Mouse (Mus musculus) hindbrain, postnatal 0 days (tissue): ENCODE results near the gene Sbsn. TPM values are rescaled to one million over a fixed set of nuclear protein-coding genes. Genes with fewer than 3 reads are reported as not detected.

ENCODE experiments used
- ATAC-seq: fragments of 200-750 bp; cut with Nextera tagmentation; 2 replicates; pipeline ENCODE4 v1.8.0; 2017; ENCODE audit warnings: mild to moderate bottlenecking, moderate TSS enrichment, moderate library complexity
- DNase-seq: peaks from one replicate; pipeline ENCODE4 v3.0.0-alpha.2; 2015; ENCODE audit warnings: low spot score
- H3K27ac ChIP-seq: fragments of 300-500 bp; sonication (generic); 2 replicates; pipeline ENCODE4 v1.5.1; 2014; ENCODE audit warnings: mild to moderate bottlenecking
- H3K27me3 ChIP-seq: fragments of 300-500 bp; sonication (generic); 2 replicates; pipeline ENCODE4 v1.6.1; 2014; ENCODE audit warnings: low read length, mixed read lengths; ENCODE audit not compliant: insufficient read depth
- H3K36me3 ChIP-seq: fragments of 300-500 bp; sonication (generic); 2 replicates; pipeline ENCODE4 v1.6.1; 2014; ENCODE audit warnings: low read length, mixed read lengths; ENCODE audit not compliant: insufficient read depth
- H3K4me1 ChIP-seq: fragments of 300-500 bp; sonication (generic); 2 replicates; pipeline ENCODE4 v1.6.1; 2014; ENCODE audit warnings: antibody characterized with exemption, low read length, mixed read lengths; ENCODE audit not compliant: insufficient read depth
- H3K4me2 ChIP-seq: fragments of 300-500 bp; sonication (generic); 2 replicates; pipeline ENCODE4 v1.6.1; 2014; ENCODE audit warnings: low read depth, mild to moderate bottlenecking, low read length, moderate library complexity, mixed read lengths
- H3K4me3 ChIP-seq: fragments of 300-500 bp; sonication (generic); 2 replicates; pipeline ENCODE4 v1.5.1; 2014; ENCODE audit warnings: low read length
- H3K9ac ChIP-seq: fragments of 300-500 bp; sonication (generic); replicated peaks from 2 replicates; pipeline ENCODE4 v1.6.1; 2014; ENCODE audit warnings: mild to moderate bottlenecking, low read length, moderate library complexity, mixed read lengths
- H3K9me3 ChIP-seq: fragments of 300-500 bp; sonication (generic); 2 replicates; pipeline ENCODE4 v1.6.1; 2016; ENCODE audit warnings: low read length, mixed read lengths
- CTCF ChIP-seq: IDR thresholded peaks from 2 replicates; pipeline ENCODE4 v1.5.1; 2016; ENCODE audit warnings: antibody characterized with exemption, control low read depth, low read depth
- WGBS: fragments of 180-500 bp; shearing (Covaris S2); extraction: QIAGEN DNeasy Blood & Tissue Kit; methylation state at CpG from one replicate; pipeline ENCODE4 v1.1.7; 2014; 5-methylcytosine and 5-hydroxymethylcytosine counted together
- polyA plus RNA-seq: library from polyadenylated mRNA; unstranded; fragments of >200 nt; fragmentation: Nextera tagmentation; extraction: Ambion mirVana; gene quantifications from 2 replicates; pipeline ENCODE4 v1.2.1, GENCODE M21; 2015
- total RNA-seq: library from RNA; depleted of rRNA; stranded (reverse); fragments of >200 nt; gene quantifications from 2 replicates; pipeline ENCODE4 v1.2.3, GENCODE M21; 2014

Gene Sbsn
- total and polyA plus RNA-seq, 2 experiments from 2014 or later: 0.84 to 2.9 TPM

DNA sequence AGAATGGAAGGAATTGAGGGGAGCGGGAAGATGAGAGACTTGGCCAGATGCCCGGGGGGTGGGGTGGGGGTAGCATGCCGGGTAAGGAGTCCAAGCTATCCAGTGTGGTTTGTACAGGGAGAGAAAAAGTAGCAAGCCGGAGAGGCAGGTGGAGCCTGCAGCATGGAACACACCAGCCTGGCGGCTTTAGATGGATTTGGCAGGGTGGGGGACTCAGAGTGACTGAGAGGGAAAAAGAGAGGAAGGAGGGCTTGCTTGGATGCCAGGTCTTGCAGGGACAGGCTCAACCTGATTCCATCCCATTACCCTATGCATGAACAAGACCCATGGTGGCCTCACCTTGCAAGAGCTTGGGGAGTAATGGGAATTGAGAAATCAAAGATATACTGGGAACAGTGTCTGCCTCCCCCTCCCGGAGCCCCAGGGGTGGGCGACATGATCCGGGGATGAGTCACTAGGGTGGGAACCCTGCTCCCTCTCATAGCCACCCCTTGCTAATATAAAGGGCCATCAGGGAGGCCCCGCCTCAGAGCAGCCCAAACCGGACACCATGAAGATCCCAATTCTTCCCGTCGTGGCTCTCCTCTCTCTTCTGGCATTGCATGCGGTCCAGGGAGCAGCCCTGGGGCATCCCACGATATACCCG, 36.2 kb downstream of the Sbsn start, which contains the start of gene Krtdap:
Gene Krtdap, plus strand, starts transcription at position 520 of the 646 bp plus-strand sequence.
- Histone ChIP-seq H3K9me3 (no peaks in the 10 kb centered on the region), H3K4me1 (no peaks in the 10 kb centered on the region), H3K27me3 (no peaks in the 10 kb centered on the region), H3K27ac (no peak within 1 kb of the TSS), H3K4me2 (no peak within 1 kb of the TSS), H3K36me3 (no peaks in the 10 kb centered on the region), H3K4me3 (no peak within 1 kb of the TSS), H3K9ac (no peak within 1 kb of the TSS)
- no peak for TF ChIP-seq CTCF
- DNase-seq: no peak
- no peak for ATAC-seq
- 56% methylated on average over 15 of the region's 15 CpGs for WGBS

DNA sequence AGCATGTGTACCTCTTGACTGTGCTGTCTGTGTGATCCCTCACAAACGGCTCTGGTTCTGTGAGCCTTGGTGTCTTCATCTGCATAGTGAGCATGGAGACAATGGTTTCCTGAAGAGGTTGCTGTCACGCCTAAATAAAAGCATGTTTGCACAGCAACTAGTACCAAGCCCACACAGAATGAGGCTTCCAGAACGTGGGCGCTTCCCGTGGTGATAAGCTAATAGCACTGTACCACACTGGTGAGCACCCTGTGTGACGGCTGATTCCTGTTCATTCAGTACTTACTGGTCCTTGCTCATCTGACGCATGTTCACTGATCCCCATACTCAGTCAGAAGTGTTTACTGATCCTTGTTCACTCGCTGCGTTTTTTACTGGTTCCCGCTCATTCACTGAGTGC, 38.9 kb downstream of the Sbsn start:
- H3K27ac ChIP-seq: no peak overlapping the region
- H3K4me2 ChIP-seq: no peak overlapping the region
- 68% methylated on average over 10 of the region's 10 CpGs for WGBS
- no peak overlapping the region for H3K4me3 ChIP-seq
- H3K9ac ChIP-seq: no peak overlapping the region
- H3K27me3 ChIP-seq: no peaks in the 10 kb centered on the region
- ATAC-seq (no peak), DNase-seq (no peak)
- H3K4me1 ChIP-seq: no peaks in the 10 kb centered on the region
- H3K36me3 ChIP-seq: no peaks in the 10 kb centered on the region
- no peaks in the 10 kb centered on the region for H3K9me3 ChIP-seq
- no peak for TF ChIP-seq CTCF

DNA sequence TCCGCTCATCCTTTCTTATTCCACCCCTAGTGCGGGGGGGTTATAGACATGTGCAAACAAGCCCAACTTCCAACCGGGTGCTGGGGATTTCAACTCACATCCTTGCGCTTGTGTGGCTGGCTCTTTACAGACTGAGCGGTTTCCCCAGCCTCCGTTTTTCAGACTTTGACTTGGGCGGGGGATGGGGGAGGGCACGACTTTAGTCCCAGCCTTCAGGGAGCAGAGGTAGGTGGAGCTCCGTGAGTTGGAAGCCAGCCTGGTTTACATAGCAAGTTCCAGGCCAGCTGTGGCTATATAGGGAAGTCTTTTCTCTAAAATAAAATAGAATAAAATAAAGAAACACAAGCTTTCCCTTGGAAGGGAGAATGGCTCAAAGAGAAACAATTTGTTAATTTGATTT, 40.6 kb downstream of the Sbsn start:
- Histone ChIP-seq H3K36me3 (no peaks in the 10 kb centered on the region), H3K4me1 (no peaks in the 10 kb centered on the region), H3K27me3 (no peaks in the 10 kb centered on the region), H3K9ac (no peak overlapping the region), H3K4me3 (no peak overlapping the region), H3K27ac (no peak overlapping the region), H3K9me3 (no peaks in the 10 kb centered on the region), H3K4me2 (no peak overlapping the region)
- WGBS: 26% methylated on average over 9 of the region's 9 CpGs
- DNase-seq (no peak), ATAC-seq (no peak)
- no peak for TF ChIP-seq CTCF

DNA sequence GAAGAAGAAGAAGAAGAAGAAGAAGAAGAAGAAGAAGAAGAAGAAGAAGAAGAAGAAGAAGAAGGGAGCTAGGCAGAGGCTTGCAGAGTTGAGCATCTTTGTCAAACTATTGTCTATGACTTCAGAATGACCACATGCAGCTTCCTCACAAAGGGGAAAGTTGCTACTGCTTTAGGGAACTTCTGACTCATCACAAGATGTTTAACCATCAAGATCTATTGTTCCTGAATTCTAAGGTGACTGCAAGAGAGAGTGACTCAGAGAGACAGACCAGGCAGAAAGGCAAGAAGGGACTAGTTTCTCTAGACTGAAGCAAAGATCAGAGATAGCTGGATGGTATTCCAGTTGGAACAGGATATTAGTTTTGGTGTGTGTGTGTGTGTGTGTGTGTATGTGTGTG, 43.6 kb downstream of the Sbsn start:
- TF ChIP-seq CTCF: no peak
- Histone ChIP-seq H3K27me3 (no peaks in the 10 kb centered on the region), H3K36me3 (no peaks in the 10 kb centered on the region), H3K4me1 (no peaks in the 10 kb centered on the region), H3K9me3 (no peaks in the 10 kb centered on the region), H3K4me2 (no peak overlapping the region), H3K9ac (no peak overlapping the region), H3K27ac (no peak overlapping the region), H3K4me3 (no peak overlapping the region)
- ATAC-seq (no peak), DNase-seq (no peak)

DNA sequence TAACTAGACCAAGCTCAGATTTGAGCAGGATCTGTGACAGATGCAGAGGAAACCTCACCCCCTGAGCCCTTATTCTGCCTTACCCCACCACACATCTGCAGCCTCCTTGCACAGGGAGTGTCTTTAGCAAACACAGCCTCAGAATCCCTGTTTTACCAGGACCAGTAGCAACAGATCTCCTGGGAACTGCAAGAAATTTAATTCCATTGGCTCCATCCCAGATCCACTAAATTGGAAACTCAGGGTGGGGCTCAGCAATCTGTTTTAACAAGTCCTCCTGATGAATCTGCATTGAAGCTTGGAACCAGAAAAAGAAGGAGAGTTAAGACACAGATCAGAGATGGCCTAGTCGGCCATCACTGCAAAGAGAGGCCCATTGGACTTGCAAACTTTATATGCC, 45.5 kb downstream of the Sbsn start:
- 87% methylated on average over 1 of the region's 1 CpGs for WGBS
- Histone ChIP-seq H3K27me3 (no peaks in the 10 kb centered on the region), H3K4me1 (no peaks in the 10 kb centered on the region), H3K9me3 (no peaks in the 10 kb centered on the region), H3K9ac (no peak overlapping the region), H3K36me3 (no peaks in the 10 kb centered on the region), H3K4me2 (no peak overlapping the region), H3K27ac (no peak overlapping the region), H3K4me3 (no peak overlapping the region)
- no peak for TF ChIP-seq CTCF
- ATAC-seq (no peak), DNase-seq (peak; percentile 13)

DNA sequence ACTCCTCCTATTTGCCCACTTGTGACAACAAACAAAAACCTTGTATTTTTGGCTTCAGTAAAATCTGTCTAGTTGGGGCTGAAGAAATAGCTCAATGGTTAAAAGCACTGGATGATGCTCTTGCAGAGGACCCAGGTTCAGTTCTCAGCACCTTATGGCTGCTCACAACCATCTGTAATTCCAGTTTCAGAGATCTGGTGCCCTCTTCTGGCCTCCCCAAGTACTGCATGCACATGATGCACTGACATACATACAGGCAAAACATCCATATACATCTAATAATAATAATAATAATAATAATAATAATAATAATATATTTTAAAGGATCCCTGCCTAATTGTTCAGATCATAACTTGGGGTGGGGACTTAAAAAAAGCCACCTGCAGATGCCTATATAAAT, 49.4 kb downstream of the Sbsn start:
- TF ChIP-seq CTCF: peak; percentile 22; the same call in 1 of the 2 replicates
- Histone ChIP-seq H3K9ac (no peak overlapping the region), H3K9me3 (0 out of 2 replicates have a peak, but pooled peaks cover 4% of the 10 kb centered on the region), H3K4me1 (no peaks in the 10 kb centered on the region), H3K27me3 (no peaks in the 10 kb centered on the region), H3K27ac (no peak overlapping the region), H3K4me2 (no peak overlapping the region), H3K36me3 (no peaks in the 10 kb centered on the region), H3K4me3 (no peak overlapping the region)
- ATAC-seq (no peak), DNase-seq (no peak)

DNA sequence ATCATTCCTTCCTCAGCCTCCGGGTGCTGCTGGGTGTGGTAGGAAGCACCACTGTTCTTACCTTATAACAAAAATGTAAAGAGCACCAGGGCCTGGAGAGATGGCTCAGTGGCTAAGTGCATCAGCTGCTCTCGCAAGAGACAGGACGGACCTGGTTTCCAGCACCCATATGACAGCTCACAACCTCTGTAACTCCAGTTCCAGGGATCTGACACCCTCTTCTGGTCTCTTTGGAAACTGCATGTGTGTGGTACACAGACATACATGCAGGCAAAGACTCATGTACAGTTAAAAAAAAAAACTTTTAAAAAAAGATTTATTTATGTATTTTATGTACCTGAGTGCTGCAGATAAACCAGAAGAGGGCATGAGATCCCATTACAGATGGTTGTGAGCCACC, 52.0 kb downstream of the Sbsn start:
- DNase-seq: no peak
- Histone ChIP-seq H3K4me1 (no peaks in the 10 kb centered on the region), H3K4me3 (no peak overlapping the region), H3K36me3 (no peaks in the 10 kb centered on the region), H3K9ac (no peak overlapping the region), H3K27ac (no peak overlapping the region), H3K27me3 (no peaks in the 10 kb centered on the region), H3K9me3 (0 out of 2 replicates have a peak, but pooled peaks cover 4% of the 10 kb centered on the region), H3K4me2 (no peak overlapping the region)
- 94% methylated on average over 3 of the region's 3 CpGs for WGBS
- TF ChIP-seq CTCF: no peak
- ATAC-seq: no peak
